Mouse (Mus musculus): ENCODE results near the gene Pnpla1. TPM values are rescaled to one million over a fixed set of nuclear protein-coding genes. Genes with fewer than 3 reads are reported as not detected.

The Pnpla1 gene
- polyA plus RNA-seq, 1 experiment from 2014 or later, result 0.05 TPM

DNA sequence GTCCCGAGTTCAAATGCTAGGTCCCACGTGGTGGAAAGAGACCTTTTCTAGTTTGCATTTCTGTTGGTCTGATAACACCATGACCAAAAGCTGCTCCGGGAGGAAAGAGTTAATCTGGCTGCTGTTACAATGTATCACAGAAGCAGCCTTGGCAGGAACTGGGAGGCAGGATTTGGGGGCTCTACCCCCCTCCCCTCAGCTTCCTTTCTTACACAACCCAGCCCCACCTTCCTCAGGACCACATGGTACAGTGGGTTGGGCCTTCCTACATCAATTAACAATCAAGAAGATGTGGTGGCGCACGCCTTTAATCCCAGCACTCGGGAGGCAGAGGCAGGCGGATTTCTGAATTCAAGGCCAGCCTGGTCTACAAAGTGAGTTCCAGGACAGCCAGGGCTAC lies 3.8 kb upstream of the Pnpla1 start:
- Histone ChIP-seq H3K4me2 (no peak overlapping the region), H3K9me3 (peaks cover 5% of the 10 kb centered on the region; the same call in 1 of the 2 replicates), H3K4me3 (no peak overlapping the region), H3K36me3 (replicated peaks) (no peaks in the 10 kb centered on the region), H3K27ac (no peak overlapping the region), H3K9ac (no peak overlapping the region), H3K4me1 (no peaks in the 10 kb centered on the region), H3K27me3 (replicated peaks) (no peaks in the 10 kb centered on the region)
- WGBS, result 82% methylated on average over 7 of the region's 7 CpGs
- ATAC-seq (replicated peaks), result no peak

DNA sequence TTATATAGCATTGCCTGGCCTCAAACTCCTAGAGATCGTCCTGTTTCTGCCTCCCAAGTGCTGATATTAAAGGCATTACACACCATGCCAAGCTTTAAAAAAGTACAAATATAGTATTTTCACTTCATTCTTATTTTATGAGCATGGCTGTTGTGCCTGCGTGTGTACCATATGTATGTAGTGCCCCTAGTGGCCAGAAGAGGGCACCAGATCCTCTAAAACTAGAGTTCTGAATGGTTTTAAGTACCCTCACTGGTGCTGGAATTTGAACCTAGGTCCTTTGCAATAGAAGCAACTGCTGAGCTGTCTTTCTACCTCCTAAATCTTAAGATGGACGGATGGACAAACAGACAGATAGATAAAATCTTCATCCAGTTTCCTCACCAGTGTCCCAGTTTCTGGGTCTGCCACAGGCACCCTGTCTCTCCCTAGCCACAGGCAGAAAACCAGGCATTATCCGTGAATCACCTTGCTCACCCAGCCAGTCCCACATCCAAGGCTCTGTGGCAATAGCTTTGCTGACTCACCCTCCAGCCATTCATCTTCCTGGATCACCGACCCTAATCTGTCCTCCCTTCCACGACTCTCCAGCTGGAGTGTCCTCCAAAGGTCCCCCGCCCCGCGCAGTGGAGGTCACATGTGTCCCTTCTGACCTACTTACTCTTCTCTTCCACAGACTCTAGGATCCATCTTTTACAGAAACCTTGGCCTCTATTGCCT lies 2.9 kb upstream of the Pnpla1 start:
- Histone ChIP-seq H3K4me1 (no peaks in the 10 kb centered on the region), H3K36me3 (replicated peaks) (no peaks in the 10 kb centered on the region), H3K4me3 (no peak overlapping the region), H3K4me2 (no peak overlapping the region), H3K9ac (no peak overlapping the region), H3K27ac (no peak overlapping the region), H3K27me3 (replicated peaks) (no peaks in the 10 kb centered on the region), H3K9me3 (peaks cover 5% of the 10 kb centered on the region; the same call in 1 of the 2 replicates)
- 83% methylated on average over 9 of the region's 9 CpGs for WGBS
- ATAC-seq (replicated peaks), result no peak

DNA sequence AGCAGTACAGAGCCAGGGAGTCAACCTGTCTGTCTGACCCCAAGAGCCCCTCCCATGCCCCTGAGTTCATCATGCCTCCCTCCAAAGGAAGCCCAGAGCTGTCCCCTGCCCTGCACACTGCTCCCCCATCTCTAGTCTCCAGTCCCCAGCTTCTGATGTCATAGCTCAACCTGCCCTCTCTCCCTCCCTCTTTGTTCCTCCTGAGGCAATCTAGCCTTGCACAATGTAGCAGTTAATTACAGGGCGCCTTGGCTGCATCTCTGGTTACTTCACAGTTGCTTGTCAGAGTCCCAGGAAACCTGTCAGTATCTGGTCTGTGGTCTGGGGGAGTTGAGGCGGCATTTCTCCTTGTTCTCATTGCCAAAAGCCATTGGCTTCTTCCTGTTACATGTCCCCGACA lies 2.2 kb upstream of the Pnpla1 start:
- ATAC-seq (replicated peaks), result no peak
- Histone ChIP-seq H3K27me3 (replicated peaks) (no peaks in the 10 kb centered on the region), H3K9ac (no peak overlapping the region), H3K4me1 (no peaks in the 10 kb centered on the region), H3K36me3 (replicated peaks) (no peaks in the 10 kb centered on the region), H3K9me3 (peaks cover 5% of the 10 kb centered on the region; the same call in 1 of the 2 replicates), H3K4me3 (no peak overlapping the region), H3K27ac (no peak overlapping the region), H3K4me2 (no peak overlapping the region)
- WGBS, result 67% methylated on average over 3 of the region's 3 CpGs

DNA sequence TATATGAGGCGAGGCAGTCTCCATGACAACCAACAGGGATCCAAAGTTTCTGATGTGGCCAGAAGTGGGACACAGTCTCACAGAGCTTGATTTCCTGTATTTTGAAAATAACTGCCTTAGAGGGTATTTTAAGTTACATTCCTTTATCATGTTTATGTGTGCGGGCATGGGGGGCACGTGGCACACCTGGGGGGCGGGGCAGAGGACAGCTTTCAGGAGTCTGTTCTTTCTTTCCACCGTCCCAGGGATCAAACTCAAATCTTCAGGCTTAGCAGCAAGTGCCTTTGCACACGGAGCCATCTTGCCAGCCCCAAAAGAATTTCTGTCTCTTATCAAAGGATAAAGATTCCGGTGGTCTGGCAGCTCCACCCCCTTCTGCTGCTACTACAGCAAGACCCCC lies 5.7 kb downstream of the Pnpla1 start:
- H3K9ac ChIP-seq, result no peak overlapping the region
- H3K27ac ChIP-seq, result no peak overlapping the region
- no peaks in the 10 kb centered on the region for H3K27me3 ChIP-seq (replicated peaks)
- H3K4me1 ChIP-seq, result peaks cover 4% of the 10 kb centered on the region
- H3K4me2 ChIP-seq, result no peak overlapping the region
- H3K4me3 ChIP-seq, result no peak overlapping the region
- WGBS, result 74% methylated on average over 7 of the region's 7 CpGs
- no peaks in the 10 kb centered on the region for H3K36me3 ChIP-seq (replicated peaks)
- ATAC-seq (replicated peaks), result no peak
- no peaks in the 10 kb centered on the region for H3K9me3 ChIP-seq

DNA sequence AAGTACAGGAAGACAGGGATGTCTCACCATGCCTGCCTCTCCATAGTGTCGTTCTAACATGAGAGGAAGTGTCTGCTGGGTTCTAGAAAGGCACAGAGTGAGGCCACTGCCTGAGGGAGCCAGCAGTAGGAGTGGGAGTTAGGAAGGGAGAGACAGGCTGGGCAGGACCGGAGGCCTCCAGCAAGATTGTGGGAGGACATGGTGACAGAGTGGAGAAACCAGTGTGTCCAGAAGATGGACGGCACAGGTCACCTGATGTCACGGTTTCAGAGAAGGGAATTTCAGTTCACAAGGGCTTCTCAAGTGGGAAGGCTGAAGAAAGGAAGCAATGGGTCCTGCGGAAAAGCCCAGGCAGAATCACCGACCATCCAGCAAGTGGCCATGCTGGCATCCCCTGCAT lies 6.3 kb downstream of the Pnpla1 start:
- ATAC-seq (replicated peaks), result no peak
- H3K4me2 ChIP-seq, result no peak overlapping the region
- peaks cover 9% of the 10 kb centered on the region for H3K4me1 ChIP-seq
- no peak overlapping the region for H3K9ac ChIP-seq
- H3K27me3 ChIP-seq (replicated peaks), result no peaks in the 10 kb centered on the region
- H3K27ac ChIP-seq, result no peak overlapping the region
- WGBS, result 88% methylated on average over 6 of the region's 6 CpGs
- H3K9me3 ChIP-seq, result no peaks in the 10 kb centered on the region
- no peak overlapping the region for H3K4me3 ChIP-seq
- no peaks in the 10 kb centered on the region for H3K36me3 ChIP-seq (replicated peaks)

DNA sequence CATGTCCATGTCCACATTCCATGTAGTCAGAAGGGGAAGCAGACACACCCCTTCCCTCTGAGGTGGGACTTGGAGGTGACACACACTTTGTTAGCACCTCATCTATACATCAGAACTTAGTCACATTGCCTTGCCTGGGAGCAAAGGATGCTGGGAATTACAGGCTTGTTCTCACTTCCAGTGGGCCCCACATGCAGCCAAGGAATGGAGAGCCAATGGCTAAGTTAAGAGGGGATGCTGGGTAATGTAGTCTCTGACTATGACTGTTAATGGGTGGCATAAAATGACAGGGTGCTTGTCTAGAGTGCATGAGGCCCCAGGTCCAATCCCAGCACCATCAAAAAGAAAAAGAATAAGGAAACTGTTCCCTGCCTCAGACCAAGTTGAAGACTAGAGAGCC lies 8.7 kb downstream of the Pnpla1 start:
- no peak overlapping the region for H3K9ac ChIP-seq
- peaks cover 21% of the 10 kb centered on the region for H3K4me1 ChIP-seq
- no peak for ATAC-seq (replicated peaks)
- no peak overlapping the region for H3K4me3 ChIP-seq
- no peak overlapping the region for H3K27ac ChIP-seq
- no peaks in the 10 kb centered on the region for H3K9me3 ChIP-seq
- no peaks in the 10 kb centered on the region for H3K36me3 ChIP-seq (replicated peaks)
- no peak overlapping the region for H3K4me2 ChIP-seq
- no peaks in the 10 kb centered on the region for H3K27me3 ChIP-seq (replicated peaks)

DNA sequence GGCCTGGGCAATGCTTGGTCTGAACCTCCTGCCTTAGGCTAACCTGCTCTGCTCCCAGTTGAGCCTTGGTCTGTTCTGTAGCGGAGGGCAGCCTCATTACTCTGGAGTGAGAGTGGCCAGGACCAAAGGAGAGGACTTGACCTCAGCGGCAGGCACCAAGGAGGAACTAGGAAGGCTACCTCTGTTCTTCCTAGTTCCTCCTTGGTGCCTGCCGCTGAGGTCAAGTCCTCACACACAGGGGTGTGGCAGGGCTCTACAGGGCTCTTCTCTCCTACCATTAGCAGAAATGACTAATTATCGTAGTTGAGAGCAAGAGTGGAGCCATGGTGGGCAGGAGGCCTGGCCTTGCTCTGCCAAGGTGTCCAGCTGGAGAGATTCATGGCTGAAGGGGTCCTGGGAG lies 9.2 kb downstream of the Pnpla1 start:
- no peaks in the 10 kb centered on the region for H3K36me3 ChIP-seq (replicated peaks)

DNA sequence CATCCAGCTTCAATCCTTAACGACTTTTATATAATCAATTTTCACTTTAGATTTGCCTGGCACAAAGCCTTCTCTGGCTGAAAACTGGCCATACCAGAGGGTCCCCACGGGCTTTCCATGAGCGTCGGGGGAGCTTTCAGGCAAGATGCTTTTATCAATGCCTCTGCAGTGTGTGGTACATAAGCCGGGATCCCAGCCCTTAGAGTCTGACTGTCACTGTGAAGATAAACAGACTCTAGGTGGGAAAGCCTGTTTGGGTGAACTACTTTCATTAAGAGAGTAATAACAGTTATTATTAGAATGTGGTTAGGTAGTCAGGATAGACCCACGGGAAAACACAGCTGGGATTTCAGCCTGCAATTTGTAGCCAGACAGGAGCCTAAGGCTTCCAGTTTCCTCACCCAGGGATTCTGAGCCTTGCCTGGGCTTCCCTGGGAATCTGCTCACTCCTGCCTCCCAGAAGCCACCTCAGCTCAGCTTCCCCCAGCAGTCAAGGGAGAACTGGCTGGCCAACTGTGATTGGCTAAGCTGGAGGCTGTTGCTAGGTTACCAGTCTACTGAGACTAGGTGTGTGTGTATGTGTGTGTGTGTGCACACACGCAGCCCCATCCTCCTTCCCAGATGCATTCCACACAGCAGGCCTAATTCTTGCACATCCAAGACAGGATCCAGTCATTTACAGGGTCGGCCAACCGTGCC lies 11.3 kb downstream of the Pnpla1 start:
- WGBS, result 39% methylated on average over 9 of the region's 9 CpGs
- H3K9ac ChIP-seq, result no peak overlapping the region
- H3K4me2 ChIP-seq, result no peak overlapping the region

More for the DNA sequence above, 9.2 kb downstream of the Pnpla1 start:
- no peak for ATAC-seq (replicated peaks)
- H3K9ac ChIP-seq, result no peak overlapping the region
- H3K4me1 ChIP-seq, result peaks cover 21% of the 10 kb centered on the region
- no peaks in the 10 kb centered on the region for H3K9me3 ChIP-seq
- H3K4me3 ChIP-seq, result no peak overlapping the region
- no peaks in the 10 kb centered on the region for H3K27me3 ChIP-seq (replicated peaks)
- WGBS, result 91% methylated on average over 4 of the region's 4 CpGs
- H3K27ac ChIP-seq, result no peak overlapping the region
- no peak overlapping the region for H3K4me2 ChIP-seq

DNA sequence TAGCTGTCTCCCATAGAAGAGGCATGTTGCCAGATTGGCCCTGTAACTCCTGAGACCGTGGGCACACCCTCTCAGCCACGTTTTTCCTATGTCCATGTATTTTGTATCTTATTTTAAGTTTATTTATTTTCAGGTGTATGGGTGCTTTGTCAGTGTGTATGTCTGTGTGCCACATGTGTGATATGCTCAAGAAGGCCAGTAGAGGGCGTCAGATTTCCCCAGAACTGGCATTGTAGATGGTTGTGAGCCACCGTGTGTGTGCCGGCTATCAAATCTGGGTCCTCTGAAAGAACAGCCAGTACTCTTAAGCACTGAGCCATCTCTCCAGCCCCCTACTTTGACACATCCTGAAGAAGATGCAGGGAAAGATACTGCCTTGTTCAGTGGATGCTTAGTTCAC lies 12.2 kb downstream of the Pnpla1 start:
- 71% methylated on average over 5 of the region's 5 CpGs for WGBS
- H3K4me3 ChIP-seq, result no peak overlapping the region
- peak overlapping the region; percentile 86 for H3K27ac ChIP-seq
- no peaks in the 10 kb centered on the region for H3K36me3 ChIP-seq (replicated peaks)
- ATAC-seq (replicated peaks), result no peak
- H3K9ac ChIP-seq, result no peak overlapping the region
- H3K27me3 ChIP-seq (replicated peaks), result no peaks in the 10 kb centered on the region
- H3K9me3 ChIP-seq, result no peaks in the 10 kb centered on the region
- H3K4me1 ChIP-seq, result peaks cover 21% of the 10 kb centered on the region
- H3K4me2 ChIP-seq, result no peak overlapping the region

More for the DNA sequence above, 11.3 kb downstream of the Pnpla1 start:
- H3K36me3 ChIP-seq (replicated peaks), result no peaks in the 10 kb centered on the region
- peak; percentile 97 for ATAC-seq (replicated peaks)
- peaks cover 21% of the 10 kb centered on the region for H3K4me1 ChIP-seq
- H3K27ac ChIP-seq, result peak overlapping the region; percentile 86
- no peak overlapping the region for H3K4me3 ChIP-seq
- no peaks in the 10 kb centered on the region for H3K9me3 ChIP-seq
- H3K27me3 ChIP-seq (replicated peaks), result no peaks in the 10 kb centered on the region

DNA sequence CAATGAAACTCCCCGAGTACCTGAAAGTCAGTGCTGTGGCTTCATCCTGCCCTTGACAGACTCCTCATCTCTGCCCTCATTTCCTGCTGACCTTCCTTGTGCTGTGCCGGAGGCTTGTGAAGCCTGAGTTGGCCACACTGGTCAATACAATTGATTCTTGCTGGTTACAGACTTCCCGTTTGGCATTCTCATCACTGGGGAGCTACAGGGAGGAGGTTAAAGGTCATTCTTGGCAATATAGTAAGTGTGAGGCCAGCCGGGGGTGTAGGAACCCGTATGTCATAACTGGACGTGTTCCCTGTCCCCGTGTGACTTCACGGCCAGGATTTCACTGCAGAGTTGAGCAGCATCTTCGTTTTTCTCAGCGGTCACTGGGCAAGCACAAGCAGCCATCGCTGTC lies 13.6 kb downstream of the Pnpla1 start:
- no peak overlapping the region for H3K4me2 ChIP-seq
- WGBS, result 80% methylated on average over 11 of the region's 11 CpGs
- no peak overlapping the region for H3K4me3 ChIP-seq
- H3K27me3 ChIP-seq (replicated peaks), result no peaks in the 10 kb centered on the region; the same call in 1 of the 2 replicates
- no peak overlapping the region for H3K9ac ChIP-seq
- H3K27ac ChIP-seq, result no peak overlapping the region
- peaks cover 22% of the 10 kb centered on the region for H3K4me1 ChIP-seq
- no peaks in the 10 kb centered on the region for H3K9me3 ChIP-seq
- ATAC-seq (replicated peaks), result no peak
- no peaks in the 10 kb centered on the region for H3K36me3 ChIP-seq (replicated peaks)

DNA sequence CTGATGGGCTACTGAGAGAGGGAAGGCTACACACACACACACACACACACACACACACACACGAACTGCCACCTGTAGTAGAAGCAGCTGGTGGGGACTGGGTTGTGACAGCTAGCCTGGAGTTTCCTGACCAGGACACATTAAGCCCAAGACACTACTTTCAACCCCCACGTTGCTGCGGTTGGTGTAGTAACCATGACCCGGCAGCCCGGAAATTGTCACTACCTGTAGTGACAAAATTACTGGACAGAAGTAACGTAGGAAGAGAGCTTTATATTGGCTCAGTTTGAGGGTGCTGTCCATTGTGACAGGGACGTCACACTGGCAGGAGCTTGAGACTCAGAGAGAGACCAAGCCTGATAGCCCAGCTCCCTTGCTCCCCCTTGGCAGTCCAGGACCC lies 14.1 kb downstream of the Pnpla1 start:
- Histone ChIP-seq H3K36me3 (replicated peaks) (no peaks in the 10 kb centered on the region), H3K27me3 (replicated peaks) (no peaks in the 10 kb centered on the region; the same call in 1 of the 2 replicates), H3K4me3 (no peak overlapping the region), H3K27ac (no peak overlapping the region), H3K4me2 (no peak overlapping the region), H3K9me3 (no peaks in the 10 kb centered on the region), H3K9ac (no peak overlapping the region), H3K4me1 (peaks cover 25% of the 10 kb centered on the region)
- 86% methylated on average over 7 of the region's 7 CpGs for WGBS
- ATAC-seq (replicated peaks), result no peak

DNA sequence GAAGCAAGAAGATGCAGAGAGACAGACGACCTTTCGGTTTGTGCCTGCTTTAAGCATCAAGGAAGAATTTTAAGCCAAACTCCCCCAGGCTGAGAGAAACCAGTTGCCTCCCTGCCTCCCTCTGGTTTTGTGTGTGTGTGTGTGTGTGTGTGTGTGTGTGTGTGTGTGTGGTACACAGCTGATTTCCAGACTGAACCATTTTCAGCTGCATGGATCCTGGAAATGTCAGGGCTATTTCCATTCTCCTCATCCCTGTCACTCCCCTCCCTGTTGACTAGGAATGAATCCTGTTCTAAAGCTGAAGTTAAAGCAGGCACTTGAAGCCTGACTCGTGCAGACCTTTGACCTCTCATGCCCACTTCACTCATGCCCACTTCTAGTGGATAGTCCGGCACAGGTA lies 16.0 kb downstream of the Pnpla1 start:
- Histone ChIP-seq H3K36me3 (replicated peaks) (no peaks in the 10 kb centered on the region), H3K27me3 (replicated peaks) (no peaks in the 10 kb centered on the region; the same call in 1 of the 2 replicates), H3K4me3 (no peak overlapping the region), H3K27ac (no peak overlapping the region), H3K9me3 (no peaks in the 10 kb centered on the region), H3K4me2 (no peak overlapping the region), H3K4me1 (peaks cover 18% of the 10 kb centered on the region), H3K9ac (no peak overlapping the region)
- no peak for ATAC-seq (replicated peaks)
- WGBS, result 79% methylated on average over 4 of the region's 4 CpGs

DNA sequence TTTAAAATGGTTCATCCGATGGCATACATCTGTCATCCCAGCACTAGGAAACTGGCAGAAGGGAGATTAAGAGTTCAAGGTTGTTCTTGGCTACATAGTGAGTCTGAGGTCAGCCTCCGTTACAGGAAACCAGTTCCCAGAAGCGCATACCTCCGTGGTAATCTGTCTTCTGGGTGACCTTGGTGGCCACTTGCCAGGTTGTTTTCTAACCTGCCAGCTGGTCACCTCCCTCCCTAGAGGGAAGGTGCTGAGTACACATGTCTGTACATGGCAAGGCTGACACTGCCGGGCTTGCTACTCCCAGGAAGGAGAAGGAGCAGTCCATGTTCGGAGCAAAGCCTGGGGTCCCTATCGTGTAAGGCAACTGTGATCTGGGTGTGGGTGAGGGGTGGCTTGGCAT lies 16.6 kb downstream of the Pnpla1 start:
- no peak overlapping the region for H3K9ac ChIP-seq
- 72% methylated on average over 7 of the region's 7 CpGs for WGBS
- no peaks in the 10 kb centered on the region for H3K36me3 ChIP-seq (replicated peaks)
- peaks cover 12% of the 10 kb centered on the region for H3K4me1 ChIP-seq
- no peak for ATAC-seq (replicated peaks)
- no peaks in the 10 kb centered on the region; the same call in 1 of the 2 replicates for H3K27me3 ChIP-seq (replicated peaks)
- no peaks in the 10 kb centered on the region for H3K9me3 ChIP-seq
- H3K4me3 ChIP-seq, result no peak overlapping the region
- no peak overlapping the region for H3K4me2 ChIP-seq
- no peak overlapping the region for H3K27ac ChIP-seq

All from midbrain, embryonic 15.5 days (tissue).